Comparison of ENCODE assay signal across 9 mouse cellular contexts in the genomic region with DNA sequence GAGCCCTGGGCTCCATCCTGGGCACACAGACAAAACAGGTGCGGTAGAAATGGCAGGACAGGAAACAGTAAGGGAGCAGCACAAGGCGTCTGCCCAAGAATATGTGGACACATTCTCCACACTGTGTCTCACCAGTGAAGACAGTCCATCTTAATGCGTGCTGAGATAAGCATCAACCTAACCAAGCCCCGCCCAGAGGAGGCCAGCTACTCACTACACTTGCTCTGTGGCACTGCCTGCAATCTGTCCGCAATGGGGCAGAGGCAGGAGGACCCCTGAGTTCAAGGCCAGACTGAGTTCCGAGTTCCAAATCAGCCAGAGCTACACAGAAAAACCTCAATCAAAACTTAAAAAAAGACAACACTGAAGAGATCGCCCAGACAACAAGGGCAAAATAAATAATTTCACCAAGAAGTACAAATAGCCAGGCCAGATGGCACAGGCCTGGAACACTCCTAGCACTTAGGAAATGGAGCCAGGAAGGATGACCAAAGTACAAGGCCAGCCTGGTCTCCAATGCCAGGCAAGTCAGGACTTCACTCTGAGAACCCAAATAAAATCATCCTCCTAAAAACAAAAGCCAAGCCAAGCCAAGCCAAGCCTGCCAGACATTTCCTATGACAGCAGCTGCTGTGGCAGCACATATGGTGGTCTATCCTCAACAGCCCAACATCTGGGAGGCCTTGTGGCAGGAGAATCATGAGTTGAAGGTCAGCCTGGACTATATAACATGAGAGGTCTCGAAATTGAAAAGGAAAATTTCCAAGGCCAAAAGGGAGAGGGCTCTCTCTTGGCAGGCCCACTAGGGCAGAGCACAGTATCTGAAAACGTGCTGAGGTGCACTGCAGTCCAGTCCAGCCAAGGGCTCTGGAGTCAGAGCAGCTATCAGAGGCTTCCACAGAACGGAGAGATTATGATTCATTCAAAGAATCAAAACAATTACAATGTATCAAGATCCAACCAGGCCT. TPM values are rescaled to one million over a fixed set of nuclear protein-coding genes. Genes with fewer than 3 reads are reported as not detected.
DNase-seq lines count a peak whose midpoint lies in the region; ATAC-seq and TF ChIP-seq lines count a peak whose summit lies in the region.
"Had no signal": no experiment of that assay in that cellular context is flagged by ENCODE, and none has a peak within 500 bp of the region (broad histone marks: within the 10 kb centered on the region; RNA-seq: fewer than 3 reads in every experiment).

No protein-coding gene starts in this region.

- no peaks in the 10 kb centered on the region for H3K36me3 ChIP-seq in testis, adult 2 months (ENCODE audit: control insufficient read depth, insufficient read depth, low read length)
- H3K36me3 ChIP-seq in small intestine, adult 2 months (ENCODE audit: control insufficient read depth, insufficient read depth, low read length) = no peaks in the 10 kb centered on the region

- H3K27ac ChIP-seq in testis, adult 2 months (ENCODE audit: control insufficient read depth, insufficient read depth, low read depth, low read length) = peak overlapping the region; percentile 71
- peak overlapping the region; percentile 32; the same call in 1 of the 2 replicates for H3K27ac ChIP-seq in small intestine, adult 2 months (ENCODE audit: insufficient read depth, low read depth, low read length)
- H3K27ac ChIP-seq: hindbrain, embryonic 14.5 days had no signal

- no peaks in the 10 kb centered on the region for H3K27me3 ChIP-seq in testis, adult 2 months (ENCODE audit: control insufficient read depth, insufficient read depth, low read length)
- no peaks in the 10 kb centered on the region for H3K27me3 ChIP-seq in small intestine, adult 2 months (ENCODE audit: control insufficient read depth, insufficient read depth, low read length)

- 0 out of 2 replicates have a peak, but pooled peaks have one; percentile 18 for TF ChIP-seq POLR2A in testis, adult 2 months (IDR thresholded peaks at IDR 0.05; ENCODE audit: control insufficient read depth, low read depth, low read length)
- TF ChIP-seq POLR2A in small intestine, adult 2 months (IDR thresholded peaks at IDR 0.05; ENCODE audit: low read depth, low read length) = no peak

- H3K4me3 ChIP-seq in testis, adult 2 months (ENCODE audit: control insufficient read depth, low read depth, low read length) = no peak overlapping the region
- H3K4me3 ChIP-seq in small intestine, adult 2 months (ENCODE audit: low read depth, low read length) = no peak overlapping the region

- no peak for TF ChIP-seq CTCF in testis, adult 2 months (IDR thresholded peaks at IDR 0.05; ENCODE audit: control insufficient read depth, insufficient read depth, insufficient replicate concordance, low read depth, low read length)
- no peak for TF ChIP-seq CTCF in small intestine, adult 2 months (IDR thresholded peaks at IDR 0.05; ENCODE audit: extremely low read depth, insufficient read length, insufficient replicate concordance, low read depth, low read length)

- peaks cover 5% of the 10 kb centered on the region for H3K4me1 ChIP-seq in testis, adult 2 months (ENCODE audit: control insufficient read depth, insufficient read depth, low read length)
- peaks cover 29% of the 10 kb centered on the region for H3K4me1 ChIP-seq in small intestine, adult 2 months (ENCODE audit: control insufficient read depth, insufficient read depth, insufficient read length, low read length)

- peak; percentile 39 for DNase-seq in kidney, adult 11 months
- DNase-seq in kidney, postnatal 10 days = no peak
- no peak for DNase-seq in testis, postnatal 10 days (ENCODE audit: low spot score)
- DNase-seq in cerebellum, adult 11-12 months = peak; percentile 69
- DNase-seq in layer of hippocampus, postnatal 10 days (ENCODE audit: low spot score in 2 of 2) = no peak

- 42% methylated on average over 10 of the region's 10 CpGs for whole genome bisulfite sequencing in small intestine, adult 2 months

- ATAC-seq in inflammation-experienced regulatory T-cells, adult 6 months = no peak

RNA-seq across cellular contexts. Expression of a gene that starts 15.4 kb away (rescaled TPM):
- polyA plus RNA-seq in testis, adult 2 months (2012; rRNA removed) = 109 and 111 TPM in 2 replicates
- 45.6 and 89.6 TPM in 2 replicates for polyA plus RNA-seq in small intestine, adult 2 months (2012; rRNA removed)
- polyA plus RNA-seq in inflammation-experienced regulatory T-cells, adult 6 months (2017; shearing (Covaris generic)) = 10 to 100 TPM; 12.0 to 15.9 (median 14.3) TPM
- 100 to 1,000 TPM in 1 of 2 experiments, 10 to 100 TPM in 1; 99.8 to 105 TPM for total RNA-seq in layer of hippocampus, postnatal 10 days (2021)

RNA-seq across cellular contexts. Expression of a gene that starts 32.9 kb away (rescaled TPM):
- 173 and 198 TPM in 2 replicates for polyA plus RNA-seq in testis, adult 2 months (2012; rRNA removed)
- 60.8 and 108 TPM in 2 replicates for polyA plus RNA-seq in small intestine, adult 2 months (2012; rRNA removed)
- polyA plus RNA-seq in inflammation-experienced regulatory T-cells, adult 6 months (2017; shearing (Covaris generic)) = 100 to 1,000 TPM in 1 of 3 experiments, 10 to 100 TPM in 2; 83.3 to 136 (median 92.9) TPM
- total RNA-seq in layer of hippocampus, postnatal 10 days (2021) = 10 to 100 TPM; 77.2 to 83.4 TPM

RNA-seq across cellular contexts. Expression of a gene that starts 51.2 kb away (rescaled TPM):
- polyA plus RNA-seq in testis, adult 2 months (2012; rRNA removed) = 16.7 and 17.0 TPM in 2 replicates
- polyA plus RNA-seq in small intestine, adult 2 months (2012; rRNA removed) = 1.8 TPM in 2 replicates
- 1 to 10 TPM in 1 of 3 experiments, under 1 TPM in 2; 0.77 to 1.2 (median 0.86) TPM for polyA plus RNA-seq in inflammation-experienced regulatory T-cells, adult 6 months (2017; shearing (Covaris generic))
- total RNA-seq in layer of hippocampus, postnatal 10 days (2021) = 10 to 100 TPM; 19.5 to 22.7 TPM

Comparison
In these comparisons a context has a peak if more than half of its experiments do, and no peak if none do; other contexts are left out.
1. DNase-seq: peak in kidney, adult 11 months (single experiment) and cerebellum, adult 11-12 months (single experiment); none in kidney, postnatal 10 days (single experiment), testis, postnatal 10 days (single experiment) and layer of hippocampus, postnatal 10 days (0 of 2).